Mouse (Mus musculus) gastrocnemius, postnatal 10 days (tissue): ENCODE data around the gene Pdia4. TPM values are rescaled to one million over a fixed set of nuclear protein-coding genes. Genes with fewer than 3 reads are reported as not detected.
"Not testable (repeated sequence)": the region's sequence is repeated elsewhere in the genome, so short reads cannot be mapped to it uniquely, and the experiment has no call there.

Source experiments
- DNase-seq: peaks from one replicate; pipeline ENCODE4 v3.0.0; 2021; ENCODE audit warnings: mixed read lengths
- total RNA-seq, 2 experiments: library from RNA; stranded (reverse); gene quantifications; 2 replicates each; pipeline ENCODE4 v1.2.3; 2021

Pdia4 gene
- total RNA-seq, 2 experiments from 2014 or later, result 34.1 to 46.1 TPM

- DNase-seq, result no peak
Measured at GRCm38 (mm10) chr6:47811324-47811723, 1.9 kb downstream of the Pdia4 start.

GRCm38 (mm10) chr6:47810181-47810580, 3.0 kb downstream of the Pdia4 start:
- no peak for DNase-seq

GRCm38 (mm10) chr6:47809053-47809452, 4.2 kb downstream of the Pdia4 start:
- DNase-seq, result no peak

GRCm38 (mm10) chr6:47808545-47808944, 4.7 kb downstream of the Pdia4 start:
- no peak for DNase-seq

GRCm38 (mm10) chr6:47807419-47807818, 5.8 kb downstream of the Pdia4 start:
- no peak for DNase-seq

GRCm38 (mm10) chr6:47805520-47805919, 7.7 kb downstream of the Pdia4 start:
- no peak for DNase-seq

GRCm38 (mm10) chr6:47799079-47799478, 14.2 kb downstream of the Pdia4 start:
- peak; percentile 57 for DNase-seq

GRCm38 (mm10) chr6:47794106-47794830, 19.0 kb downstream of the Pdia4 start:
- DNase-seq, result no peak

GRCm38 (mm10) chr6:47793284-47793683, 19.9 kb downstream of the Pdia4 start:
- DNase-seq, result no peak

- DNase-seq, result no peak
Measured at GRCm38 (mm10) chr6:47792533-47792932, 20.7 kb downstream of the Pdia4 start.

GRCm38 (mm10) chr6:47790745-47791144, 22.5 kb downstream of the Pdia4 start:
- DNase-seq, result no peak

GRCm38 (mm10) chr6:47788821-47789220, 24.4 kb downstream of the Pdia4 start:
- no peak for DNase-seq

GRCm38 (mm10) chr6:47787941-47788736, 25.1 kb downstream of the Pdia4 start:
- DNase-seq, result peak; percentile 71

- no peak for DNase-seq
Measured at GRCm38 (mm10) chr6:47784707-47785412, 28.4 kb downstream of the Pdia4 start.

- DNase-seq, result no peak
Measured at GRCm38 (mm10) chr6:47781091-47781968, 31.9 kb downstream of the Pdia4 start.

GRCm38 (mm10) chr6:47780576-47781013, 32.6 kb downstream of the Pdia4 start:
- DNase-seq, result no peak

- not testable (repeated sequence) for DNase-seq
Measured at GRCm38 (mm10) chr6:47771760-47772159, 41.5 kb downstream of the Pdia4 start.

GRCm38 (mm10) chr6:47771113-47771512, 42.1 kb downstream of the Pdia4 start:
- DNase-seq, result not testable (repeated sequence)

GRCm38 (mm10) chr6:47769861-47770260, 43.4 kb downstream of the Pdia4 start:
- not testable (repeated sequence) for DNase-seq

- DNase-seq, result not testable (repeated sequence)
Measured at GRCm38 (mm10) chr6:47768520-47768919, 44.7 kb downstream of the Pdia4 start.

GRCm38 (mm10) chr6:47767355-47767754, 45.9 kb downstream of the Pdia4 start:
- DNase-seq, result not testable (repeated sequence)

GRCm38 (mm10) chr6:47762686-47763085, 50.5 kb downstream of the Pdia4 start:
- DNase-seq, result not testable (repeated sequence)
